Mouse (Mus musculus): ENCODE measurements around the gene Defb25.

Defb25 gene

DNA sequence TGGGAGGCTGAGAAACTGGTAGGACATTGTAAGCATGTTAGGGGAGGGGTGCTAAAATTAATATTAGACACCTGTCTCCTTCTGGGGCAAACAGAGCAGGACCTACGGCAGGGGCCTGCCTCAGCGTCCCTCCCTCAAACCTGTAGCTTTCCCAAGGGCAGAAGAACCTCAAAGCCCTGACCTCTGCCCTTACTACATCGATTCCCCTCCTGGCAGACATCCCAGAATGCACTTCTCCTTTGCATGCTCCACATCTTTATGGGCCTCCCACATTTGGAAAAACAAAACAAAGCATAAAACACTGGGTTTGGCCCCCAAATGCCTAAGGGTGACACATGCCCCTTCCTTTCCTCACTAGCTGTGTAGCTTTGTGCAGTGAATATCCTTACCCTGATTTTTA is 6.4 kb upstream of the Defb25 start:
- no peak for DNase-seq (ENCODE audit: extremely low read depth, insufficient read length, low spot score)

DNA sequence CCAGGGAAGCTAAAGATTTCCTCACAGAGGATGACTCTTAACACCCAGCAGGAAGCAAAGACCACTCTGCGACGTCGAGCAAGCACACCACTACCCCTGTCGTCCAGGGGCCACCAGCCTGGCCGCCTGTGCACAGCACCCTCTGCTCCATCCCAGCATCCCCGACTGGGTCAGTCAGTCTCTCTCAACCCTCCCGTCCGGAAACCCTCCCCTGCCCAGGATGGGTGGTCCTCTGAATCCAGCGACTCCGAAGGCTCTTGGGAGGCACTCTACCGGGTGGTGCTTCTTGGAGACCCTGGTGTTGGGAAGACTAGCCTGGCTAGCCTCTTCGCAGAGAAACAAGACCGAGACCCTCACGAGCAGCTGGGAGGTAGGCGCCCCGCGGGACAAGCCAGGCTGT is 5.2 kb upstream of the Defb25 start:
- no peak for DNase-seq (ENCODE audit: extremely low read depth, insufficient read length, low spot score)

DNA sequence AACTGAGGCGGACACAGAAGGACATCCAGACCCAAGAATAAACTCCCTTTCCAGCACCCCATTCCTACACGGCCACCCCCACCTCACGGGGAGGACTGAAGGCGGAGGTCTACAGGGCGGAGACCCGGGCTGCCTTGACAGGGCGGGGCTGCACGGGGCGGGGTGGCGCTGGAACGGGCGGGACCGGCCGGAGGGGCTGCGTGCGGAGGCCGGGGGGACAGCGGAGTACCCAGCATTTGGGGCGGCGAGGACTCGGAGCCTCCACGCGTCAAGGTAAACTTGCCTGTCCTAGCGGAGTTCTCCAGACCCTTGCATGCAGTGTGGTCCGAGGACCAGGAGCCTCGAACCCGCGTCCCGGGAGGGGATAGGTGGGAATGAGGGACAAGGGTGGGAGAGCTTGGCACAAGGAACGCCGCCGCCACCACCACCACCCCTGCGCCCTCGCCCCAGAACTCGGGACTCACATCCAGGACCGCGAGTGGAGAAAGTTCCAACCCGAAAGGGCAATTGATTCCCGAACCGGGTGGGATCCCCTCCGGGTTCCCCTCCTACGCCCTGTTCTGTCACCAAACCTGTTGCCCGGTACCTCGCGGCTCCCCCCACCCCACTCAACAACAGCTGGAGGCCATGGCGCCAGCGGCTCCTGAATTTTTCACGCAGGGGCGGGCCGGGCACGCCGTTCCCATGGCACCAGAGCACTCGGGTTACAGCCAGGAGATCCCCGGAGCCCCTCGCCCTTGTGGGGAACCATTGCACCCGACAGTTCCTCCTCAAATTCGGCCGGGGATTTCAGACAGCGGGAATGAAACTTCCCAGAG is 4.1 kb upstream of the Defb25 start, which contains the start of gene Rem1:
Gene Rem1, plus strand, starts transcription at position 178 of the 818 bp plus-strand sequence.
- no peak for DNase-seq (ENCODE audit: extremely low read depth, insufficient read length, low spot score)

DNA sequence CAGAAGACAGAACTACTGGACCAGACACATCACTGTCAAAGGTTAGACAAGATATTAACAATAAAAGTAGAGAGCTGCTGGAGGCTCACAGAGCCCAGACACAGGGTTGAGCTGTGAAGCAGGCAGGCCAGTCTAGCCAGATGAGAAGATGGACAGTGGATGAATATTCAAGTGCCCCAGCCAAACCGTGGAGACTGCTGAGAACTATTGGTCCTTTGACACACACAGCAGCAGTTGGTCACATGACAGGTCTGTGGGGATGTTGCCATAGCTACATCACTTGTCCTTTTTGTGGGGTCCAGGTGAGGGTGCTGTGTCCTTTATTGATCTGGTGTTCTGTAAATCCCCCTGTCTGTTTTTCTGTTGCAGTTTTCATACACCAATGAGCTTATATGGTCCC is 2.4 kb upstream of the Defb25 start:
- no peak for DNase-seq (ENCODE audit: extremely low read depth, insufficient read length, low spot score)

DNA sequence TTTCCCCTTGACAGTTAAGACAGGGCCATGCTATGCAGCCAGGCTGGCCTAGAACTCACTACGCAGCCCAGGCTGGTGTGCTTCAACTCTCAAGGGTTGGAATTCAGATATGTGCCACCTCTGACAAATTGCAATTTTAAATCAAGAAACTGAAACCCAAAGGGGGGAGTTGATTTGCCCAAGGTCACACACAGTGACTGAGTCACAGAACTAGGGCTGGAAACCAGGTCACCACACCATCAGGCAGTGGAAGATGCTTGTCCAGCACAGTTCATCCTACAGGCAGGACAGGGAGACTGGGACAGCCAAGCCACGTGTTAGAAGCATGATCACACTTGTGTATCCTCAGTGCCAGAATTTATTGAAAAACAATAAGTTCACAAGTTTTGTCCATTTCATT is 1.7 kb upstream of the Defb25 start:
- no peak for DNase-seq (ENCODE audit: extremely low read depth, insufficient read length, low spot score)

DNA sequence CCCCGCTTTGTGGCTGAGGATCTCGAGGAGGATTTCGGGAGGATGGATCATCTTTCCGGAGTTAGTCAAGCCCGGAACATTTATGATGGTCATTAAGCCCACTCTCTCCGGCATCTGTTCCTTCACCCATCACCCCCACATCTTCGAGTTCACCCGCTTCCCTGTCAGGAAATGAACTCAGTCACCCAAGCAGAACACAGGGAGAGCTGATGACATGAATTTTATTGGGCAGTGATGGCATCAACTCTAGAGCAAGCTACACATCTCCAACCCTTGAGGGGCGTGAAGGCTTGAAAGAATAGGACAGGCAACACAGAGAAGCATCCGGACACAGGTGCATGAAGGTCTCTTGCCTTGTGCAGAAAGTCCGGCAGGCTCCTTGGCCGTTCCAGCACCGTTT is 702 bp downstream of the Defb25 start:
- no peak for DNase-seq (ENCODE audit: extremely low read depth, insufficient read length, low spot score)

DNA sequence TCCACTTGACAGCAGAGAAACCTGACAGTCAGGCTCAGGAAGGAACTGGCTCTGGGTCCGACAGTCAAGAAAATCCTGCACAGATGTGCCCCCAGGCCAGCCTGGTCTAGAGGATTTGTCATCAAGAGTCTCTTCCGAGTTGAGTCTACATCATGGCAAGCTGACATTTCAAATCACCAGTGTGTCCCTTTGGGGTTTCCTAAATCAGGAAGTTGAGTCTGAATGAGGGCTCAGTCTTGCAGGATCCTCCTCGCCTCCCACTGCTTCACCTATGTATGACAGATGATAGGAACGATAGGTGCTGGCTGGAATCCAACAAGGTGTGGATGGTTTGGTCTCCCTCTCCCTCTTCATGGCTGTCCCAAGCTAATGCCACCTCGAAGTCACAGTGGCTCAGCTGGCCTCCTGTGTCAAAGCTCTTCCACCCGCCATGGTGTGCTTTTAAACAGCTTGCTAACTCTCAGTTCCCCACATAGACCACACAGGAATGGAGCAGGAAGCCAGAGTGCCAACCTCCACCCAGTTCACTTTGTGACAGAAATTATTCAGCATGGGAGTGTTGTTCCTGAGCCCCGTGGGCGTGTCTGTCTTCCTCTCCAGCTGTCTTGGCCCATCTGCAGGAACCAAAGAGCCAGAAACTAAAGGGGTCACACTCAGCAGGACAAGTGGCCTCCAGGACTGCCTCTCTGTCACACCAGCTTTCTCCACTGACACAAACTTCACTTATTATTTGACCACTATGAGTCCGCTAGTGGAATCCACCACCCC is 2.3 kb downstream of the Defb25 start:
- DNase-seq (ENCODE audit: extremely low read depth, insufficient read length, low spot score): no peak

DNA sequence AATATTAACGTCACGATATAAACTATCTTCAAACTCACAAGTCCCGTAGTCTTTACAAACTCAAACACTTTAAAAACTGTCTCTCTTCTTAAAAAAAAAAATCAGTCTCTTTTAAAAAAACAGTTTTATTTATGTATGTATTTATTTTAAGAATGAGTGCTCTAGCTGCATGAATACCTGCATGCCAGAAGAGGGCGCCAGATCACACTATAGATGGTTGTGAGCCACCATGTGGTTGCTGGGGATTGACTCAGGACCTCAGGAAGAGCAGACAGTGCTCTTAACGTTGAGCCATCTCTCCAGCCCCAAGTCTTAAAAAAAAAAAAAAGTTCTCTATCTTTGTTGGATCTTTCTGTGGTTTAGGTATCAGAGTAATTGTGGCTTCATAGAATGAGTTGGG is 5.5 kb downstream of the Defb25 start:
- DNase-seq (ENCODE audit: extremely low read depth, insufficient read length, low spot score): no peak

DNA sequence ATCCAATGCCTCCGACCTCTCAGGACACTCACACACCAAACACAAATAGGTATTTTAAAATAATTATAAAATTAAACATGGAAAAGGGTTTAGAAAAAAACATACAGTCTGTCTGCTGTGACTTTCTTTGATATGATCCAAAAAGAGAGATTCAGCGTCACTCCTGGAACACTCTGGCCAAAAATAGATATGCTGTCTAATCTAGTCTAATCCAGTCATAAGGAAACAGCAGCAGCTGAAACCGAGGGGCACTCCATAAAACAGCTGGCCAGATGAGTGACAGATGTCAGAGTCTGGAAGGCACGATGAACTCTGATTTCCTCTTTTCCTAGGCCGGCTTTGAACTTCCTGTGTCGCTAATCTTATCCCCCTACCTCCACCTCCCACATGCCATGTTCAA is 6.4 kb downstream of the Defb25 start:
- DNase-seq (ENCODE audit: extremely low read depth, insufficient read length, low spot score): no peak

DNA sequence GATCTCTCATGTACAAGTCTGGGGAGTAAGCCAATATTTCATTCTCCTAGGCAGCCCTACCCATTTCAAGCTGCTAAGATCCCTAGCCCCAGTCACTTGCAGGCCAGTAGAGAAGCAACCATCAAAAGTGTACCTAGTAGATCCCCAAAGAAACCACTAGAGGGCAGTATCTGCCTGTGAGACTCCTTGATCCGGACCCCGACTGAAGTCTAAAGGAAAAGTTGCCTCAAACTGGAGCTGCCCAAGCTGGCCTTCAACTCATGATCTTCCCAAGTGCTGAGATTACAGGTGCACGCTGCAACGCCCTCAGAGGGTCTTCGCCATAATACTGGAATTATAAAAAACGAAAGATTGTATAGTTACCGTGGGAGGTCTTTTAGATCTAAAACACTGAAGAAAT is 7.3 kb downstream of the Defb25 start:
- DNase-seq (ENCODE audit: extremely low read depth, insufficient read length, low spot score): peak; percentile 29

DNA sequence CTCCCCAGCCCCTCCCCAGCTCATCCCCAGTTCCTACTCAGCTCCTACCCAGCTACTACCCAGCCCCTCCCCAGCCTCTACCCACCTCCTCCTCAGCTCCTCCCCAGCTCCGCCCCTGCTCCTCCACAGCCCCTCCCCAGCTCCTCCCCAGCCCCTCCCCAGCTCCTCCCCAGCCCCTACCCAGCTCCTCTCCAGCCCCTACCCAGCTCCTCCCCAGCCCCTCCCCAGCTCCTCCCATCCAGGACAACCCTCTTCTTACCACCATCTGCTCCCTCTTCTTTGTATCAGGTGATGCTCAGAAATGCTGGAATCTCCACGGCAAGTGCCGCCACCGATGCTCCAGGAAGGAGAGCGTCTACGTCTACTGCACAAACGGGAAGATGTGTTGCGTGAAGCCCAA is 10.7 kb downstream of the Defb25 start:
- DNase-seq (ENCODE audit: extremely low read depth, insufficient read length, low spot score): no peak

DNA sequence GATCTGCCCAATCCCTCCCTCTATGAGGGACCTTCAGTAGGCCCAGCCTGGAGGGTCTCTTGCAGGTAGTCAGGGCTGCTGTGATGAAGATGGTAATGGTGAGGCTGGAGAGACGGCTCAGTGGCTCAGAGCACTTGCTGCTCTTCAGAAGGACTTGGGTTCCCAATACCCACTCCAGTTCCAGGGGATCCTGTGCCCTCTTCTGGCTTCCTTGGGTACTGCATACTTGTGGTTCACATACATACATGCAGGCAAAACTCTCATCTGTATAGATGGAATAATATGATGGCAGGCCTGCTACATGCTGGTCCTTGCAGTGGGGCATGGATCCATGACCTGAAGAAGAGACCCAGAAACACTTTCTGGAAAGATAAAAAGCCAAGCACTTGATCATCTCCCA is 14.1 kb downstream of the Defb25 start:
- DNase-seq (ENCODE audit: extremely low read depth, insufficient read length, low spot score): no peak

DNA sequence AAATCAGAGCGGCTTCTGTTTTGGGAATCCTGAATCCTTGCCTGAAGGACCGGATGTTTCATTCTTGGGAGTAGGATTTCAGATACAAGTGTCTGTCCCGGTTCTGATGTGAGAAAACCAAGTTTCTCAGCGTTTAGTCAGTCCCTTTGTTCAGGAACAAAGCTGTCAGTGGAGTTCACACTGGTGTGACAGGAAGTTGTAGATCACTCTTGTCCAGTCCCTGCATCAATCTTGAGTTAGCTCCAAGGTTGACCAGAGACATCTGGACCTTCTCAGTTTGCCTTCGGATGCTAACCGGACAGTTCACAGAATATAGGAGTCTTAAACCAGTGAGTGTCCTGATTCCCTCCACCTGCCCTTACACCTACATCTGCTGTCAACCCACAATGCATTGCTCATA is 15.1 kb downstream of the Defb25 start:
- DNase-seq (ENCODE audit: extremely low read depth, insufficient read length, low spot score): no peak

DNA sequence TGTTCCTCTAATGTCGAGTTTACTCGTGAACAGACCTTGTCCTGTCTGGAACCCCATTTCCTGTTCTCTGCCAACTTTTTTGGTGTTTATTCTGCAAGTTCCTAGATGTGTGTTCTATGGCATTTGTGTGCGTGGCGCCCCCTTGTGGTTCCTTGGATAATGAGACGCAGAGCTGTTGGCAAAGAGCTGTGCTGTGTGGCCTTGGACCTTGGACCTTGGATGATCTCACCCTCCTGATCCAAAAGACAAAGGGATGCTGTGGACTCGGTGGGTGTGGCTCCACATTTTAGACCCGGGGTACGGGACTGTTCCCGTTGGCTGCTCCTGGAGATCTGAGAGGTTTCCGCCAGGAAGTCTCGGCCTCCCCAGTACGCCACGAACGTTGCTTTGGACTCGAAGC is 18.8 kb downstream of the Defb25 start, which contains the start of gene Defb36:
Gene Defb36, plus strand, starts transcription at position 271 of the 400 bp plus-strand sequence.
- DNase-seq (ENCODE audit: extremely low read depth, insufficient read length, low spot score): no peak

DNA sequence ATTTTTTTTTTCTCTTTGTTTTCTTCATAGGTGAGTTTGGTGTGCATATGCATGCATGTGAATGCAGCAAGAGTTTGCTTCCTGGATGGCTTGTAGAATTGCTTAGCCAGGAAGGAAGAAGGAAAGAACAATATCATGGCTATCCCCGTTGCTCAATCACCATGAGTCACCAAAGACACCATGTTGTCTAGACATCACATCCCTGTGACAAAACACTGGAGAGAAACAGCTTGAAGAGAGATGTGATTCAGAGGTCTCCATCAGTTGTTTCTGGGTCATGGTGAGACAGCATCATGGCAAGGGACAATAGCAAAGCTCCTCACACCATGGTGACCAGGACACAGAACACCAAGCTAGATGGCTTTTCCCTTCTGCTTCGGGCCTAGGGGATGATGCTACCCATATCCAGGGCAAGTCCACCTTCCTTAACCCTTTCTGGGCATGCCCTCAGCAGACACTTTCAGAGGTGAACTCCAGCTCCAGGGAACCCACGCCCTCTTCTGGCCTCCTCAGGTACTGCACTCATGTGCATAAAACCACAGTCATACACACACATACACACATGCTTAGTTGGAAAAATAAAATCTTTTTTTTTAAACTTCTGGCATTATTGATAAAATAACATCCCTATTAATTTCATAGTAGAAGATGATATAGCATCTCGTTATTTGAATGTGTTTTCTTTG is 21.4 kb downstream of the Defb25 start:
- DNase-seq (ENCODE audit: extremely low read depth, insufficient read length, low spot score): no peak

DNA sequence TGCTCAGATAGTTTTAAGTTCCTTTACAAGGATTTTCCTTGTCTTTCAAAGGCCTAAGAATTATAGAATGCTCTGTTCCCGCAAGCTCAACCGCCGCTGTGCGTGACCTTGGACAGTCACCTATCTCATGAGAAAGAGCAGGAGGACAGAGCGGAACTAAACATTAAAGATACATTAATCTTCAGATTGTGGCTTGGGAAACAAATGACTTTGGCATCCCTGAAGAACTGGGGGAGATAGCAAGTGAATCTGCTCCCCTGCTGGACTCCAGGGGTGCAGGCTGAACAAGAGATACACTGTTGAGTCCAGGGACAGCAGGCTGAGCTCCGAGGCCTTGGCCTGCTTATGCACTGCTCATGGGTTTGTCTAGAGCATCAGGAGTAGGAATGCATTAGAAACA is 22.8 kb downstream of the Defb25 start:
- no peak for DNase-seq (ENCODE audit: extremely low read depth, insufficient read length, low spot score)

DNA sequence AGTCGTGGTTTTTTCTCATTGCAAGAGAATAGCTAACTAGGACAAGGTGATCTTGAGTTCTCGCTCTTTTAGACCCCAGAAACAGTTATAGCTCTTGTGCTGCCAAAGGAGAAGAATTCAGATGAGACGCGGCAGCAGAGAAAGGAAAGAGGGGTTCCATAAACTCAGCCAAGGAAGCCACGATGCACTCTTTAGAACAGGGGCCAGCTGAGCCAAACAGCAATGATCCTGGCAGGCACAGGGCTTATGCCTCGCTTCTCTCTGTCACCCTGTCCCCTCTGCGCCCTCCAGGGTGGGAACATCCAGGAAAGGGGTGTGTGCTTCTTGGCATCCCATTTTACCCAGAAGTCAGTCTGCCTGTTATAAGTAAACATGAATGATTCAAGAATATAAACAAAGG is 23.6 kb downstream of the Defb25 start, which contains the start of gene Defb45:
Gene Defb45, minus strand, starts transcription at position 101 of the 400 bp plus-strand sequence.
- no peak for DNase-seq (ENCODE audit: extremely low read depth, insufficient read length, low spot score)

DNA sequence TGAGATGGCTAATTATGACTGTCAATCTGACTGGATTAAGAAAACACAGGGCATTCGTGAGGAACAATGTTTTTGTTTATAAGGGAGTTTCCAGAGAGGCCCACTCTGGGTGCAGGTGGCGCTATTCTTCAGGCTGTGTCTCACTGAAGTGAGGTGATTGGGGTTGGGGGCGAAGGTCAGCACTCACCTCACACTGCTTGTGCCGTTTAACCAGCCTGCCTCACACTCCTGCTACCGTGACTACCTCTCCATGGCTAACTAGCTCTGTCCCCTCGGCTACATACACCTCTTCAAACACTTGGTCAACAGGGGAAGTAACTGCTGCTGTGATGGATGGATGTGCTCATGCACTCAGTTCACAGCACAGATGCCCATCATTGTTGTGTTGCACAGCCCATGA is 33.8 kb downstream of the Defb25 start:
- DNase-seq (ENCODE audit: extremely low read depth, insufficient read length, low spot score): no peak

DNA sequence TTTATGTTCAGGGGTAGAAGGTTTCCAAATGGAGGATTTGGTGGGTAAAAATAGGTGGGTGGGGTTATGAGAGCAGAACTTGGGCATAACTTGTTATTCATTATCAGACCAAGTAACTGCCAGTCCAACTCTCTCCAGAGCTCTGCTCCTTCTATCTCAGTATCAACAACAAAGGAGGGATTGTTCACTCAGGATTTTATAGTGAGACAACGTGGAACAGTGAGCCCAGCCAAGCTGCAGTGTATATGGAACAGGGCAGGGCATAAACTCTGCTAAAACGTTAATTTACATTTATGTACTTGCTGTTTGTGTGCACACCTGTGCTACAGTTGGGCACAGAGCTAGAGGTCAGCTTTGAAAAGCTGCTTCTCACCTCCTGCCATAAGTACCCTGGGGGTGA is 34.4 kb downstream of the Defb25 start:
- DNase-seq (ENCODE audit: extremely low read depth, insufficient read length, low spot score): no peak

DNA sequence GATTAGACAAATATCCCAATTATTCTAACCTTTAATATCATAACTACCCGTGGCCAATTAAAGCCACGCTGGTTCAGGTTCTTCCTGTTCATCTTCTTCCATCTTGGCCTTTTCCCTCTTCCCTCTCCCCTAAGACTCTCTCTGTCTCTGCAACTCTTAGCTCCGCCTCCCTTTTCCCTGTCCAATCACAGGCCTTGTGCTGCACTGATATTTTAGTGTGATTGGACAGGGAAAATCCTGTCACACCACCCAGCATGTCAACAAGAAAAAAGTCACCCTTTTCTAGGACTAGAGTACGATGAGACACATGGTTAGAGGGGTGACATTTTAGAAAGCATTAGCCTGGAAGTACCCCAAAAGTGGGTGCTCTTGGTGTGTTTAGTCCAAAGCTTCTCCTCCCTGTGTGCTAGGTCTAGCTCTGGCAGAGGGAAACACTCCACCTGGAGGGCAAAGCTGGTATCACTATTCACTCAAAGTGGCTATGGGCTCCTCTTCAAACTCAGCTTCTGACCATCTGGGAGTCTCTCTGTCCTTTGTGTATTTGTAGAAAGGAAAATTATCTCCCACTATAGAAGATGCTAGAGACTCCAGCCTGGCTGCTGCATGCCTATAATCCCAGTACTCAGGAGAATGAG is 35.8 kb downstream of the Defb25 start:
- no peak for DNase-seq (ENCODE audit: extremely low read depth, insufficient read length, low spot score)

DNA sequence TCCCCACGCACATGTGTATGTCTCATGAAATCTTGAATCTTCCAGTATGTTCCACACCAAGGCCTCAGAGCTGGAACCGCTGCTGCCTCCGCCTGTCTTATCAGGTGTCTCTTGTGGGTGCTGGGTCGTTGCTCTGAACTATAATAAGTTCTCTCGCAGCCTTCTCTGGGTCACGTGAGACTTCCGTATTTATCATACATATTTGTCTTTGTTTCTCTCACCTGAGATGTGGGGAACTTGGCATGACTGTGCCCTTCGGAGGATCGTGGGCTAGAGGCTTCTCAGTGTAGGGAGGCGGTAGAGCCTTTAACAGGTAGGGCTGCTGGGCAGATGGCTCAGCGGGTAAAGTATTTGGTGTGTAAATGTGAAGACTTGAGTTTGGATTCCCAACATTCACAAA is 42.2 kb downstream of the Defb25 start:
- DNase-seq (ENCODE audit: extremely low read depth, insufficient read length, low spot score): no peak
